In genomic region chr16:12700088-12700487, GRCm38 (mm10) we compare ENCODE assay signal across 33 mouse cellular contexts.
"Had no signal": no experiment of that assay in that cellular context is flagged by ENCODE, and none has a peak within 500 bp of the region (broad histone marks: within the 10 kb centered on the region; RNA-seq: fewer than 3 reads in every experiment).

No protein-coding gene starts in this region.

- H3K9ac ChIP-seq: heart, embryonic 13.5 days; heart, embryonic 15.5 days; hindbrain, embryonic 12.5 days; hindbrain, embryonic 13.5 days; hindbrain, embryonic 14.5 days; hindbrain, embryonic 15.5 days; intestine, embryonic 15.5 days; kidney, embryonic 15.5 days had no signal

- H3K9me3 ChIP-seq: heart, embryonic 13.5 days; heart, embryonic 15.5 days; hindbrain, embryonic 10.5 days; hindbrain, embryonic 12.5 days; hindbrain, embryonic 13.5 days; hindbrain, embryonic 15.5 days; intestine, embryonic 15.5 days; kidney, embryonic 15.5 days had no signal

- H3K27ac ChIP-seq: heart, embryonic 13.5 days; heart, embryonic 15.5 days; hindbrain, embryonic 10.5 days; hindbrain, embryonic 12.5 days; hindbrain, embryonic 13.5 days; hindbrain, embryonic 14.5 days; hindbrain, embryonic 15.5 days; hindbrain, postnatal 0 days; intestine, embryonic 15.5 days; kidney, embryonic 15.5 days; kidney, postnatal 0 days; layer of hippocampus, adult 2 months; left cerebral cortex, adult 2 months had no signal

- DNase-seq: heart, postnatal 10 days; heart, postnatal 14 days; heart, postnatal 36 days; heart, postnatal 4 days; kidney, adult 11 months; kidney, adult 18-20 months; kidney, adult 2 months; kidney, adult 8-10 months; kidney, adult 9 months; kidney, postnatal 10 days; kidney, postnatal 14 days; kidney, postnatal 25 days; kidney, postnatal 36 days; kidney, postnatal 4 days; layer of hippocampus, adult 9-11 months; layer of hippocampus, postnatal 36 days had no signal

- H3K4me3 ChIP-seq: heart, embryonic 13.5 days; heart, embryonic 15.5 days; hindbrain, embryonic 10.5 days; hindbrain, embryonic 12.5 days; hindbrain, embryonic 13.5 days; hindbrain, embryonic 15.5 days; intestine, embryonic 15.5 days; kidney, embryonic 15.5 days; layer of hippocampus, adult 2 months; left cerebral cortex, adult 2 months had no signal

- H3K36me3 ChIP-seq: heart, embryonic 13.5 days; heart, embryonic 15.5 days; hindbrain, embryonic 10.5 days; hindbrain, embryonic 12.5 days; hindbrain, embryonic 13.5 days; hindbrain, embryonic 15.5 days; intestine, embryonic 15.5 days; kidney, embryonic 15.5 days had no signal

- ATAC-seq: hindbrain, embryonic 16.5 days; hindbrain, postnatal 0 days; inflammation-experienced regulatory T-cells, adult 6 months; intestine, embryonic 15.5 days; intestine, embryonic 16.5 days; intestine, postnatal 0 days had no signal

- H3K4me1 ChIP-seq: hindbrain, embryonic 10.5 days; hindbrain, embryonic 12.5 days; intestine, embryonic 15.5 days had no signal

- H3K27me3 ChIP-seq: heart, embryonic 13.5 days; heart, embryonic 15.5 days; hindbrain, embryonic 12.5 days; hindbrain, embryonic 13.5 days; hindbrain, embryonic 15.5 days; intestine, embryonic 15.5 days; kidney, embryonic 15.5 days had no signal

- H3K4me2 ChIP-seq: heart, embryonic 13.5 days; heart, embryonic 15.5 days; hindbrain, embryonic 12.5 days; hindbrain, embryonic 13.5 days; hindbrain, embryonic 14.5 days; hindbrain, embryonic 15.5 days; intestine, embryonic 15.5 days; kidney, embryonic 15.5 days had no signal
